Mouse (Mus musculus) lung, adult 2 months (tissue): ENCODE data around the gene Olfr1472. TPM values are rescaled to one million over a fixed set of nuclear protein-coding genes. Genes with fewer than 3 reads are reported as not detected.
"Not testable (repeated sequence)": the region's sequence is repeated elsewhere in the genome, so short reads cannot be mapped to it uniquely, and the experiment has no call there.

Experiments used
- DNase-seq: peaks from one replicate; pipeline ENCODE4 v3.0.0; 2022
- H3K4me1 ChIP-seq: fragments of 200-500 bp; 2 replicates; pipeline ENCODE4 v1.6.1; 2011; ENCODE audit warnings: low read length; ENCODE audit not compliant: control insufficient read depth, insufficient read depth
- H3K4me3 ChIP-seq: fragments of 200-500 bp; replicated peaks from 2 replicates; pipeline ENCODE3; 2011; ENCODE audit warnings: low read depth, mild to moderate bottlenecking, control low read depth, low read length; ENCODE audit errors: extremely low read depth
- CTCF ChIP-seq: fragments of 200-500 bp; IDR thresholded peaks from 2 replicates; pipeline ENCODE4 v1.5.1; 2011; ENCODE audit warnings: mild to moderate bottlenecking, low read length, control low read depth; ENCODE audit not compliant: insufficient read depth
- POLR2A ChIP-seq: fragments of 200-500 bp; IDR thresholded peaks from 2 replicates; pipeline ENCODE4 v1.6.1; 2011; ENCODE audit warnings: low read depth, mild to moderate bottlenecking, control low read depth, low read length, borderline replicate concordance; ENCODE audit errors: extremely low read depth
- WGBS: fragments of 180-500 bp; shearing (Covaris S2); methylation state at CpG from one replicate; pipeline ENCODE4 v1.1.7; 2018; 5-methylcytosine and 5-hydroxymethylcytosine counted together
- polyA plus RNA-seq: library from polyadenylated mRNA; depleted of rRNA; stranded (reverse); fragments of >200 nt; gene quantifications from 2 replicates; pipeline ENCODE4 v1.2.3, GENCODE M21; 2012; rRNA removed

Olfr1472 gene
- not detected in 2 replicates for polyA plus RNA-seq

- no peak within 1 kb of the TSS for H3K4me3 ChIP-seq
- 69% methylated on average over 1 of the region's 1 CpGs for WGBS
- no peak for DNase-seq
- TF ChIP-seq POLR2A: no peak
- no peak for TF ChIP-seq CTCF
- H3K4me1 ChIP-seq: no peaks in the 10 kb centered on the region
Observed at GRCm38 (mm10) chr19:13455986-13456385, at the start of gene Olfr1472. Gene Olfr1472, minus strand, starts transcription at chr19:13456086.

- Histone ChIP-seq H3K4me1 (no peaks in the 10 kb centered on the region), H3K4me3 (no peak within 1 kb of the TSS)
- WGBS: 66% methylated on average over 3 of the region's 3 CpGs
- no peak for DNase-seq
- TF ChIP-seq POLR2A (no peak), CTCF (no peak)
Observed at GRCm38 (mm10) chr19:13500246-13500645, 44.4 kb upstream of the Olfr1472 start, which contains the start of gene Olfr1477. Gene Olfr1477, plus strand, starts transcription at chr19:13500546.

GRCm38 (mm10) chr19:13480096-13480495 is 24.2 kb upstream of the Olfr1472 start, which contains the start of gene Olfr1475:
Gene Olfr1475, minus strand, starts transcription at chr19:13480196.
- Histone ChIP-seq H3K4me1 (no peaks in the 10 kb centered on the region), H3K4me3 (no peak within 1 kb of the TSS)
- no peak for TF ChIP-seq POLR2A
- TF ChIP-seq CTCF: no peak
- no peak for DNase-seq

GRCm38 (mm10) chr19:13469265-13469664 is 13.4 kb upstream of the Olfr1472 start, which contains the start of gene Olfr1474:
Gene Olfr1474, plus strand, starts transcription at chr19:13469565.
- WGBS: 64% methylated on average over 4 of the region's 4 CpGs
- H3K4me1 ChIP-seq, DNase-seq, H3K4me3 ChIP-seq: not testable (repeated sequence)

- 58% methylated on average over 2 of the region's 2 CpGs for whole genome bisulfite sequencing
- H3K4me3 ChIP-seq, DNase-seq, H3K4me1 ChIP-seq: not testable (repeated sequence)
Observed at GRCm38 (mm10) chr19:13443109-13443508, 12.8 kb downstream of the Olfr1472 start, which contains the start of gene Olfr1471. Gene Olfr1471, plus strand, starts transcription at chr19:13443409.

- 51% methylated on average over 2 of the region's 2 CpGs for WGBS
- TF ChIP-seq CTCF: no peak
- TF ChIP-seq POLR2A: no peak
- no peak for DNase-seq
- Histone ChIP-seq H3K4me3 (no peak within 1 kb of the TSS), H3K4me1 (no peaks in the 10 kb centered on the region)
Observed at GRCm38 (mm10) chr19:13407549-13407948, 48.3 kb downstream of the Olfr1472 start, which contains the start of gene Olfr1469. Gene Olfr1469, plus strand, starts transcription at chr19:13407849.

Other genes with a start within 250 kb of the Olfr1472 start
- gene Olfr1463, start 224.8 kb downstream of the Olfr1472 start, polyA plus RNA-seq: not detected in 2 replicates
- gene Olfr1465, start 140.5 kb downstream of the Olfr1472 start, polyA plus RNA-seq: not detected in 2 replicates
- gene Olfr1466, start 117.2 kb downstream of the Olfr1472 start, polyA plus RNA-seq: not detected in 2 replicates
- gene Olfr1467, start 93.8 kb downstream of the Olfr1472 start, polyA plus RNA-seq: not detected in 2 replicates
- not detected in 2 replicates for gene Olfr1469, start 48.2 kb downstream of the Olfr1472 start, polyA plus RNA-seq
- gene Olfr1471, start 12.7 kb downstream of the Olfr1472 start, polyA plus RNA-seq: not detected in 2 replicates
- gene Olfr1474, start 13.5 kb upstream of the Olfr1472 start, polyA plus RNA-seq: not detected in 2 replicates
- gene Olfr1475, start 24.1 kb upstream of the Olfr1472 start, polyA plus RNA-seq: not detected in 2 replicates
- gene Olfr1477, start 44.5 kb upstream of the Olfr1472 start, polyA plus RNA-seq: not detected in 2 replicates
- gene Olfr1480, start 71.8 kb upstream of the Olfr1472 start, polyA plus RNA-seq: not detected in 2 replicates
- gene Olfr1484, start 127.4 kb upstream of the Olfr1472 start, polyA plus RNA-seq: not detected in 2 replicates
- gene Olfr1487, start 161.3 kb upstream of the Olfr1472 start, polyA plus RNA-seq: not detected in 2 replicates
- not detected in 2 replicates for gene Olfr1489, start 175.5 kb upstream of the Olfr1472 start, polyA plus RNA-seq
- gene Olfr1490, start 195.0 kb upstream of the Olfr1472 start, polyA plus RNA-seq: not detected in 2 replicates
- not detected in 2 replicates for gene Olfr1491, start 241.2 kb upstream of the Olfr1472 start, polyA plus RNA-seq